ENCODE assay signal across 16 mouse cellular contexts in genomic region chr9:75234983-75235627, GRCm38 (mm10). TPM values are rescaled to one million over a fixed set of nuclear protein-coding genes. Genes with fewer than 3 reads are reported as not detected.
DNase-seq lines count a peak whose midpoint lies in the region; ATAC-seq and TF ChIP-seq lines count a peak whose summit lies in the region.
"Had no signal": no experiment of that assay in that cellular context is flagged by ENCODE, and none has a peak within 500 bp of the region (broad histone marks: within the 10 kb centered on the region; RNA-seq: fewer than 3 reads in every experiment).

No protein-coding gene starts in this region.

- H3K27ac ChIP-seq in layer of hippocampus, adult 2 months, result peak overlapping the region; percentile 24; the same call in 1 of the 2 replicates
- 0 out of 2 replicates have a peak overlapping the region, but pooled peaks have one; percentile 29 for H3K27ac ChIP-seq in intestine, embryonic 15.5 days
- H3K27ac ChIP-seq in liver, postnatal 0 days (ENCODE audit: low read depth), result no peak overlapping the region
- H3K27ac ChIP-seq: embryonic facial prominence, embryonic 15.5 days; forebrain, embryonic 12.5 days; hindbrain, embryonic 15.5 days; macrophage had no signal

- ATAC-seq in intestine, embryonic 15.5 days, result no peak
- ATAC-seq in liver, postnatal 0 days, result no peak
- ATAC-seq in monocyte, adult 5-6 weeks (replicated peaks; ENCODE audit: insufficient number of reproducible peaks, low FRiP score, low TSS enrichment, poor library complexity, severe bottlenecking), result no peak

- peaks cover 59% of the 10 kb centered on the region for H3K4me1 ChIP-seq in E14TG2a.4 (replicated peaks; ENCODE audit: low read depth, low read length)
- peaks cover 7% of the 10 kb centered on the region for H3K4me1 ChIP-seq in intestine, embryonic 15.5 days (replicated peaks)
- no peaks in the 10 kb centered on the region; the same call in 1 of the 2 replicates for H3K4me1 ChIP-seq in liver, postnatal 0 days (ENCODE audit: insufficient read depth)

- H3K27me3 ChIP-seq in E14TG2a.4 (ENCODE audit: insufficient read depth, low read length), result peaks cover 25% of the 10 kb centered on the region
- peaks cover 8% of the 10 kb centered on the region; the same call in 1 of the 2 replicates for H3K27me3 ChIP-seq in intestine, embryonic 15.5 days (replicated peaks)
- H3K27me3 ChIP-seq in liver, postnatal 0 days (ENCODE audit: insufficient read depth, low read length), result peaks cover 10% of the 10 kb centered on the region

- H3K4me3 ChIP-seq in layer of hippocampus, adult 2 months, result no peak overlapping the region
- H3K4me3 ChIP-seq in E14TG2a.4 (replicated peaks; ENCODE audit: low read length), result 0 out of 2 replicates have a peak overlapping the region, but pooled peaks have one; percentile 42
- H3K4me3 ChIP-seq in intestine, embryonic 15.5 days (replicated peaks), result no peak overlapping the region
- H3K4me3 ChIP-seq in liver, postnatal 0 days (ENCODE audit: low read depth, low read length), result no peak overlapping the region
- H3K4me3 ChIP-seq: embryonic facial prominence, embryonic 15.5 days; forebrain, embryonic 12.5 days; heart, adult 2 months; hindbrain, embryonic 15.5 days had no signal

- intact Hi-C loops in gastrocnemius, postnatal 36 days (cut with DNase I), result no loop called here

- H3K9me3 ChIP-seq in E14TG2a.4 (ENCODE audit: low read length), result no peaks in the 10 kb centered on the region
- no peaks in the 10 kb centered on the region for H3K9me3 ChIP-seq in intestine, embryonic 15.5 days
- no peaks in the 10 kb centered on the region for H3K9me3 ChIP-seq in liver, postnatal 0 days (ENCODE audit: low read length)
- H3K9me3 ChIP-seq: embryonic facial prominence, embryonic 15.5 days; forebrain, embryonic 12.5 days; hindbrain, embryonic 15.5 days had no signal

- no peak for TF ChIP-seq EP300 in liver, postnatal 0 days (IDR thresholded peaks at IDR 0.05; ENCODE audit: low read depth)

- no peak for TF ChIP-seq CTCF in layer of hippocampus, adult 2 months (conservative IDR thresholded peaks at IDR 0.05)
- TF ChIP-seq CTCF in E14TG2a.4 (conservative IDR thresholded peaks at IDR 0.05; ENCODE audit: low read length), result no peak
- TF ChIP-seq CTCF in liver, postnatal 0 days (IDR thresholded peaks at IDR 0.05; ENCODE audit: low read depth), result no peak

- H3K4me2 ChIP-seq in intestine, embryonic 15.5 days (replicated peaks), result no peak overlapping the region
- no peak overlapping the region for H3K4me2 ChIP-seq in liver, postnatal 0 days (ENCODE audit: low read depth, low read length)
- H3K4me2 ChIP-seq: embryonic facial prominence, embryonic 15.5 days; forebrain, embryonic 12.5 days; hindbrain, embryonic 15.5 days had no signal

- peak; percentile 51 for DNase-seq in gastrocnemius, adult 18-20 months (ENCODE audit: low spot score)
- no peak for DNase-seq in gastrocnemius, postnatal 36 days
- DNase-seq in layer of hippocampus, adult 2 months (ENCODE audit: low spot score in 2 of 2), result no peak
- DNase-seq in layer of hippocampus, adult 9-10 months (ENCODE audit: low spot score), result no peak
- DNase-seq in liver, postnatal 0 days, result no peak
- DNase-seq: cerebellum, adult 11 months; midbrain, embryonic 14.5 days had no signal

- H3K36me3 ChIP-seq in E14TG2a.4 (ENCODE audit: insufficient read depth, low read length), result no peaks in the 10 kb centered on the region
- no peaks in the 10 kb centered on the region for H3K36me3 ChIP-seq in intestine, embryonic 15.5 days
- H3K36me3 ChIP-seq in liver, postnatal 0 days (replicated peaks; ENCODE audit: insufficient read depth, low read length), result no peaks in the 10 kb centered on the region
- H3K36me3 ChIP-seq: embryonic facial prominence, embryonic 15.5 days; forebrain, embryonic 12.5 days; hindbrain, embryonic 15.5 days had no signal

- 70% methylated on average over 12 of the region's 12 CpGs for WGBS in intestine, embryonic 15.5 days
- 70% methylated on average over 11 of the region's 12 CpGs for WGBS in liver, postnatal 0 days (ENCODE audit: insufficient replicate concordance)

- H3K9ac ChIP-seq in intestine, embryonic 15.5 days, result no peak overlapping the region
- no peak overlapping the region for H3K9ac ChIP-seq in liver, postnatal 0 days (replicated peaks)
- H3K9ac ChIP-seq: embryonic facial prominence, embryonic 15.5 days; forebrain, embryonic 12.5 days; hindbrain, embryonic 15.5 days had no signal

RNA-seq across cellular contexts. Expression of gene Myo5c, which starts 3.3 kb away (rescaled TPM):
- total RNA-seq in gastrocnemius, adult 18-20 months (2021), result 10 to 100 TPM in 1 of 2 experiments, 1 to 10 TPM in 1; 9.0 to 10.9 TPM
- total RNA-seq in gastrocnemius, postnatal 36 days (2021), result 1 to 10 TPM; 7.3 to 9.9 TPM
- total RNA-seq in layer of hippocampus, adult 2 months (2021), result under 1 TPM; 0.59 to 0.81 TPM
- 5.5 and 7.3 TPM in 2 replicates for polyA plus RNA-seq in intestine, embryonic 15.5 days (2015; fragmentation: Nextera tagmentation; extraction: Ambion mirVana)
- polyA plus RNA-seq in liver, postnatal 0 days (2015; fragmentation: Nextera tagmentation; extraction: Ambion mirVana), result 0.33 and 0.48 TPM in 2 replicates
- 0.29 TPM in 1 of 3 replicates, not detected in the others for total RNA-seq in monocyte, adult 5-6 weeks (2017)
- total RNA-seq: MEL had no signal
- polyA plus RNA-seq: macrophage had no signal
